Mouse (Mus musculus) naive thymus-derived CD4-positive, alpha-beta T cell, adult 2 months (primary cell): ENCODE results near the gene Cant1.

Experiments used
- DNase-seq: peaks from one replicate; pipeline ENCODE4 v3.0.0-alpha.2; 2011; ENCODE audit warnings: low read depth

Gene Cant1

DNA sequence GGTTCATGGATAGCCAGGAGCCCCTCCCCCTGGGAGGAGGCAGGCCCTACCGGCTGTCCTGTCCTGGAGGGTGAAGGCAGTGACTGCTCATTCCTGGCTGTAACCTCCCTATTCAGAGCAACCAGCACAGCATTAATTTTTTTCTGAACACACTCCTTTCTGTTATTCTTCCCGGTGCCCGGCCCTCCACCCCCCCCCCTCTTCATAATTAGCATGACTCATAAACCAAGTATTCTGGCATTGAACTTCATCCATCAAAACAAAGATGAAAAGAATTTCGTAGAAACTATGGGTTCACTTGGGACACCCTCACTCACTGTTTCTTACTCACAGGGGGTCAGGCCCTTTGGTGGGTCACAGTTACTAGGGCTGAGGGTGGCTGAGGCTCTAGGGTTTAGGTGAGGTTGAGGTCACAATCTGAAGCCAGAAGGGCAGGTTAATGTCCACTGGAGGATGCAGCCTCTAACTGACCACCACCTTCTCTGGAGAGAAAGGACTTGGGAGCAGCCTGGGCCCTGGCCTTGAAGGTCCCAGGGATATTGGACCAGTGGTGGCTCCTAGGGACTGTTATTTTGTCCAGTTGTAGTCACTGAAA is 11.5 kb upstream of the Cant1 start:
- DNase-seq, result no peak

DNA sequence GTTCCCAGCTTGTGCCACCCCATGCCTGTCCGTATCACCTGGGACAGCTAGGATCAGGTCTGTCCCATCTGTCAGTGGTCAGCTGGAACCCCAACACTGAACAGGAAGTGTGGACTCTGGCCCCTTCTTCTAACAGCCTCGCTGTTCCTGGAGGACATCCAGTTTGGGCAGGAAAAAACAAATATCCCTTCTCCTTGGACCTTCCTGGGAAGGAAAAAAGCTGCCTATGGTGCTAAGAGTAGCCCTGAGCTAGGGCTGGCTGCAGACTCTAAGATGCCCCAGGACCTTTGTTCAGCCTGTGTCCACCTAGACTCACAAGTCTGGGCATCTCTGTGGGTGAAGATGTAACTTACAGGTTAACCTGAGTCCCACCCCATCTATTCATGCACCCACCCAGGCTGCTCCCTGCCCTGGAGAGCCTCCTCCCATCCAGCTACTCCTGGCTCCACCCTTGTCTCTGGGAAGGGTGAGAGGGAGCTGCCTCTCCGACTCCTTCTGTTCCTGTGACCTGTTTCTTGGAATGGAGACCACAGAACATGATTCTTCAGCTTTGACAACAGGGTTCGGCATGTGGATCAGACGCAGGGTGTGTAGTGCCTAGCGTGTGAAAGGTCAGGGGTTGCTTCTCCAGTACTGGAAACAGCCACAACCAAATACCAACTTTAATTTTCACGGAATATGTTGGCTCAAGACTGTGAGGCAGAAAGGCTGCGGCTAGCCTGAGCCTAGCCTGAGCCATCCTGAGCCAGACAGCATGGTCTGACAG is 10.2 kb upstream of the Cant1 start:
- DNase-seq, result no peak

DNA sequence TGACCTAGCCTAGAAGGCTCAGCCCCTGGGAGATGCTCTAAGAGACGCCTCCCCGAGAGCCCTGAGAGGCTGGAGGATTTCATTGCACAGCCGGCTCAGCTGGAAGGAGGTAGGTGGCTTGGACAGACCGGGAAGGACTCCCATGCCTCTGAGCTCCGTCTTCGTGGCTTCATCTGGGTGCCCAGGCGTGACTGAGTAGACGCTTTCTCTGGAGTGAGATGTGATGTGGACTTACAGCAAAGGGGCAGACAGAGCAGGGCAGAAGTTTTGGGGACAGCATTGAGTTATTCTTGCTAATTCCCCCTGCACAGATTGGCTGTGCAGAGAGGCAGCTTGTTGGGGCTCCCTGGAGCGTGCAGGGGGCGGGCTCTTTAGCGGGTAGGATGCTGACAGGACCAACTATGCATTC is 9.6 kb upstream of the Cant1 start:
- DNase-seq, result peak; percentile 40

DNA sequence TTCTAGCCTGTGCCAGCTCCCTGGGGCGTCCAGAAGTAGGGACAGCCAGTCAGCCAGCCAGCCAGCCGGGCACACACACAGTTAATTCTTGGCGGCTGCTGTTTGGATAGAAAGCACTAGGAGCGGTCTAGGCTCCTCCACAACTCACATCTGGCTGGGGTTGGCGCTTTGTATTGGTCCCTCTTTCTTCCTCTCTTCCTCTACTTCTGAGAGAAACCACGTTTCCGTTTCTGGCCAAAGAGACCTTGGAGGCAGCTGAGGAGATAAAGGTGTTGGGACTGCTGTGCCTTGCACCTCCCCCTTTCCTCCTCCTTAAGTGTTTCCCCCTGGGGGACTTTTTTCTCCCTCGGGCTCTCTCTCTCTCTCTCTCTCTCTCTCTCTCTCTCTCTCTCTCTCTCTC is 9.1 kb upstream of the Cant1 start, which contains the start of gene C1qtnf1:
TSS of gene C1qtnf1 (plus strand) at position 218 of the 400 bp plus-strand sequence.
- peak; percentile 56 for DNase-seq

DNA sequence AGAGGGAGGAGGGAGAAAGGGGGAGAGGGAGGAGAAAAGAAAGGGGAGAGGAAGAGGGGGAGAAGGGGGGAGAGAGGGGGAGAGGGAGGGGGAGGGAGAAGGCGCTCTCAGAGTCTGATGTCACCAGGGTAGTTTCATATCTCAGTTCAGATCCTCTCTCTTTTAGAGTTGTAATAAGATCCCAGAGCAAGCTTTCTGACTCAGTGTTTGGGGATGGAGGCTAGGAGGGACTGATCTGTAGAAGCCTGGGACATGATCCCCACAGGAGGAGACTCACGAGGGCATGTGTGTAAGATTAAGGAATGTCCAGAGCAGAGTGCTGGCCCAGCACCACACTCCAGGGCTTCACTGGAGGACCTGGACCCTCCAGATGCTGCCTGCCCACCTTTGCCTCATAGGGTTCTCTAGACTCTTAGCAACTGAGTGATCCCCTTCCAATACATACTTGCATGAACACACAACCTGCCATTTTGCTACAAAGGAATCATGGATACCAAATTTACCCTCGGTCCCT is 8.4 kb upstream of the Cant1 start:
- DNase-seq, result no peak

DNA sequence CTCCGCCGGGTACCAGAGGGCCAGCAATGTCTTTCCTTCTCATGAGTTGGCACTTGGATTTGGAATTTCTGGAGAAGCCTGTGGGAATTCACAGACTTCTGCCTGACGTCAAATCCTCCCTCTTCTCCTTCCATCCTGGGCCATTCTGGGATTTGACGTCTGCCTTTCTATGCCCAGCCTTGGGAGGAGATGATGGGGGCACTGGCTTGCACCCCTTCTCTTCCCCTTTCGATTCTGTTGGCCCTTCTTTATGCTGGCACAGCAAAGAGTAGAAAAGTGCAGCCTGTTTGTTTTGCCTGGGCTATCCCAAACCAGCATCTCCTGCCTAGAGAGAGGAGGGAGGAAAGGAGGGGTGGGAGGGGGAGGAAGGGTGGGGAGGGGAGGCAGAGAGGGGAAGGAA is 7.9 kb upstream of the Cant1 start:
- DNase-seq, result no peak

DNA sequence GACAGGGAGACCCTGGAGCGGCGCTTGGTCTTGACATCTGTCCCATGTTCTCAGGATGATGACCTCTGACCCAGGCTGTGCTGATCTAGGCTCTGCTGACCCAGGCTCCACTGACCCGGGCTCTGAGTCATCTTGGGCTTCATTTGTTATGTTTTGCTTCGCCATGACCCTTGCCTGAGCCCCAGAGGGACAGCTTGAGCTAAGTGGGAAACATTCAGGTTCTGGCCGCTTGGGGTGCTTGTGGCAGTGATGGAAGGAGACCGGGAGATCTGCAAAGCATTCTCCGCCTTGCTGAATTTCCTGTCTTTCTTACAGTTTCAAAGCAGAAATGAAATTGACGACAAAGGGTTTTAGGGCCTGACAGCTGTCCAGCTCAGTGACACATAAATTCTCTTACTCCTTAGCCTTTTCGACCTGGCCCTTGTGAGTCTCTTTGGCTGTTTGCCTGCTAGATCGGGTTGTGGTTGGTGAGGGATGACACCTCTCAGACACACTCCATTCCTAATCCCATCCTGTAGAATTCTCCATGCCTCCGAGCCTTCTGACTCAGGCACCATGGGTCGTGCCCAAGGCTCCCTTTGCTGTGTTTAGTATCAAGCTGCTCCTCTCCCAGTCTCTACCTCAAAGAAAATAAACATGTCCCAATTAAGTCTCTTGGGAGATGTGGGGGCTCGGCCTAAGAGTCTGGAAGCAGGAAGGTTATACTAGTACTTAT is 5.9 kb upstream of the Cant1 start:
- DNase-seq, result no peak

DNA sequence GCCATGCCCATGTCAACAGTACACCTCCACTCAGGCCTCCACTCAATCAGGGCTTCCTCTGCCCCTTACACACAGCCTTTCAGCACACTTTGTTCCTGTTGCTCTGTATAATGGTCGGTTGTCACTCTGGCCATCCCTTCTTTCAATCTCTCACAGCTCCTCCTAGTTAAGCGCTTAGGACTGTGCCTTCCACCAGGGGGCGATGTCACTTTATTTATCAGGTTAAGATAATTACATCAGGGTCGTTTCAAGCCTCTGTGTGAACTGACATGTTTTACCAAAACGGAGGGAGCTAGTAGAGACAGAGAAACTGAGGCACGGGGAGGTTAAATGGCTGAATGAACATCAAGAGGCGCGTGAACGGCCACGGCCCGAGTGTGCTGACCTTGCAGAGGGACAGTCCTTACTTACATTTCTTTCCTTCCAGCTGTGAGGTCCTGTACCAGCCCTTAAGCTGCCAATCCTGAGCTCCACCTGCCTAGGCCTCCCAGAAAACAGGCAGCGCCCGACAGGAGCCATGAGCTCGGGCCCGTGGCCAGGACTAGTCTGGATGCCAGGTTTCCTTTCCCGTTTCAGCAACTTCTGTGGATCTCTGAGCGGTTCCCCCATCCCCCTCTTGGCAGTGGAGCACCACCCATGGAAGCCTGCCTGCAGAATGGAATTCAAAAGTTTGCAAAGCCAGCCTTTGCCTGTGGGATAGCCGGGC is 4.5 kb upstream of the Cant1 start:
- peak; percentile 89 for DNase-seq

DNA sequence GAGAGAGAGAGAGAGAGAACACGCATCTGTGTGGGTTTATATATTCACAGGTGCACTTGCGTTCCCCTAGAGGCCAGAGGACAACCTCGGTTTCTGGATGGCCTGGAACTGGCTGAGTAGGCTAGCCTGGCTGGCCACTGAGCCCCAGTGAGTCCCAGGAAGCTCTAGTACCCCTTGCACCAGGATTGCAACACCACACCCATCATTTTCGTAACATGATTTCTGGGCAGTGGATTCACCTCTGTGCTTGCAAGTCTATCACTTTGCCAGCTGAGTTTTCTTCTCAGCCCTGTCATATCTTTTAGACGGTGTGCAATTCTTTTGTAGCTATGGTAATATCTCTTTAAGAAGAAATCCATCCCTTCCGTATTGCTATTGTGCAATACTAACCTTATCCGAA is 1.4 kb upstream of the Cant1 start:
- no peak for DNase-seq

DNA sequence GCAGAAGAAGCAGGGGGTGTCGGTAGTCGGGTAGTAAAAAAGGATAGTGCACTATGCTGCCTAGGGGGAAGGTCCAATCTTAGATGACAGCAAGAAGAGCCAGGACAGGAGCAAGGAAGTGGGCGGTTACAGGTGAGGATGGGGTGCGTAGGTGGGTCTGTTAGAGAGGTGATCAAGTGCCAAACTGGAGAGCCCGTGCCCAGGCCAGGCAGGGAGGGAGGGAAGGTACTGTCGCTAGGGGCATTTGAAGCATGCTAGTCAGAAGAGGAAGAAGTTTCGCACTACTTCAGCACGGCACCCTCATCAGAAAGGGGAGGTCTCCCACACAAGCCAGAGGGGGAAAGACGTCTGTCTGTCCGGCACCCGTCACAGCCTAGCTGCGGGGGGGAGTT is 448 bp downstream of the Cant1 start:
- DNase-seq, result no peak

DNA sequence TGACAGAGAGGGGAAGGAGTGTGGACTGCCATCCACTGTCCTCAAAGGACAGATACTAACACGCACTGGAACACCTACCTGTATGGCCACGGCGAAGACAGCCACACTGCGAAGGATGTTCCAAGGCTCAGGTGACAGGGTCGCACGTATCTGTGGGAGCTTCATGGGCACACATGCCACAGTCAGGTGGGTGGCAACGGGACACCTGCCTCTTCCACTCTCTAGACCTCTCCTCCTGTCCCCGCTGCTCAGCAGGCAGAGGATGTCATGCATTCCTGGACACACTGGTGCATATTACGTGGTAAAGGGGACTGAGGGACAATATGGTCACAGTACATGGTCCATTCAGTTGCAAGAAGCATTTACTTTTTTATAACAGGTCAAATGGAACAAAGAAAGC is 1.4 kb downstream of the Cant1 start:
- DNase-seq, result no peak

DNA sequence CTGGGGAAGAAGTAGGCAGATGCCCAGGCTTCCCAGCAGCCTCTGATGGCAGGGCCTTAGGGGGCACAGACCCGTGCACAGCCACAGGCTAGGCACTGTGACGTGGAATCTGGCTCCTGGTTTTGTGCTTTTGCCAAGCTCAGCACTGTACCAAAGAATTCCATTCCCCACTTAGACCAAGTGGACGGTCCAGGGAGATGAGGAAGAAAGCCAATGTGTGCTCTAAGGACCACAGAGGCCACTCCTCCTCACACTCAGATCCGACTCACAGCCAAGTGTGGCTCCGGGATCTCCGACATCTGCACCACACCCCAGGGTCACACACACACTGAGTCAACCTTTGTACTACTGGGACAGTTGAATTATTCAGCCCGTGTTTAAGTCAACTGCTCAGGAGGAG is 2.8 kb downstream of the Cant1 start:
- DNase-seq, result no peak

DNA sequence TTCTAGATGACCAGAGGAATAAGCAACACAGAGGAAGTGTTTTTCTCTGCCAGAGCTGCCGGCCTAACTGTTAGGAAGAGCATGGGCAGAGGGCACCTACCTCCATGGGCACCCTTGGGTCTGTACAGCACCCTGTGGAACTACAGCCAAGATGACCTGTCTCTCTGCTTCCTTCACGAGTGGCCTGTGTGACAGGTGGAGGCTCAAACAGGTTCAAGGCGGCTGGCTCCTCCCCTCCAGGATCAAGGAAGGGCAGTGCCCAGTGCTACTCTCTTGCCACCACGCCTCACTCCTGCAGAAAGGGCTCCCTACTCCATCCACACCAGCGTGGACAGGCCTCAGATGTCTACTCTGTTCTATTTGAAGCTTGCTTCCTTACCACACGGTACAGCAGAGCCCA is 3.3 kb downstream of the Cant1 start:
- DNase-seq, result no peak

DNA sequence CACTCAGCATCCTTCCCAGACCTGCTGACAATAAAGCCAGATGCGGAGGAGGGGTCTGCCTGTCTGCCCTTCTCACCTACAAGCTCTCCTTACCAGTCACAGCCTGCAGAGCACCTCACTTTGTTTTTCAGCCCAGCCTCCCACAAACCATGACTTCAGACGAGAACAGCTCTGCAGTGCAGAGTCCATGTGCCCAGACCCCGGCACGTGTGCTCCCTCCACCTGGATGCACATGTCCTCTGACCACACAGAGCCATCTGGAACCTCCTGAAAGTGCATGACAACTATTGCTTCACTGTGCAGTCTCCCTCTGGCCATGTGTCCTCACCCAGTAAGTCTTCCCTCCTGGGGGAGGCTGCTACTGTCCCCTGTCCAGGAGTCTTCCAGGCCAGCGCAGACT is 4.6 kb downstream of the Cant1 start:
- no peak for DNase-seq

DNA sequence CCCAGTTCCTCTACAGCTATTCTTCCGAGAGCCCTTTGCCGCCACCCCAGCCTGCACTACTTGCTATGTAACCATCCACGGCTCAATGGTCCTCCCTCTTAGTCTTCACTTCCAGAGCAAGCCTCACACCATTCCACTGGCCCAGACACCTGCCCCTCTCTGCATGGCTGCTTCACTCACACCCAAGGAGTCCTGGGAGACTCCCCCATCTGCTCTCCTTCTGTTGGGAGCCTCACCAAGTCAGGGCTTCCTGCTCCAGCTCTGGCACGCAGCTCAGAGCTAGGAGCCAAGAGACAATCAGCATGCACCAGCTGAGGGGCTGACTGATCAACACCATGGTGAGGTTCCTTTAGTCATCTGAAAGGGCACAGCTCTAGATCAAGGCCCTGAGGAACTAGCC is 5.8 kb downstream of the Cant1 start:
- DNase-seq, result no peak

DNA sequence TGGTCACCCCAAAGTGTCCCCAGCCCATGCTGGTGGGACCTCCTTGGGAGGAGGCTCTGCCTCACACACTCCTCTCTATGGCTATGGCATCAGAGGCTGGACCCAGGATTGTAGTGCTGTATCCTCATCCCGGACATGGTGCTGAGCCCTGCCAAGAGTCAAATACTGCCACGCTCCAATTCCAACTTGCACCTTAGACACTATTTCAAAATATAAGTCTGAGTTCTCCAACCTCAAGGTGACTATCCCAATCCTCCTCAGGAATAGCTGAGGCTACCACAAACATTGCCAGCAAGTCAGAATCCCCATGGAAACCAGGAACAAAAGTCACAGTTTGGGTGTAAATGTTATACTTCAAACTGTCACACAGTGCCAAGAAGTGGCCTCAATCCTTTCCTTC is 6.3 kb downstream of the Cant1 start:
- no peak for DNase-seq

DNA sequence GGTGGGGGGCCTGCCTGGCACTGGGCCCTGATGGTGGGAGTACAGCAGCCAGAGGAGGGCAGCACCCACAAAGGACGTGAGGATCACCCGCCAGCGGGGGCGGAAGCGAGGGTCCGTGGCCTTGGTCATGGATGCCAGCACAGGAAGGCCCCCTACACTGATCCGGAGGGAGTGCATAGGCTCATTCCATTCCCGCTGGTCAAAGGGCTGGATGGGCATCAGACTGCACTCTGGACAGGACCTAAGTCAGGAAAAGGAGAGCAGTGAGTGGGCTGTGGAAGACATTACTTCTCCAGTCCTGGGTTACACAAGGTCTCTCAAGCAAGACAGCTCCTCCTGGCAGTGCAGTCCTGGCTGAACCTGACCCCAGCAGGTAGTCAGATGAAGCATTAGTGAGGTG is 7.6 kb downstream of the Cant1 start:
- no peak for DNase-seq

DNA sequence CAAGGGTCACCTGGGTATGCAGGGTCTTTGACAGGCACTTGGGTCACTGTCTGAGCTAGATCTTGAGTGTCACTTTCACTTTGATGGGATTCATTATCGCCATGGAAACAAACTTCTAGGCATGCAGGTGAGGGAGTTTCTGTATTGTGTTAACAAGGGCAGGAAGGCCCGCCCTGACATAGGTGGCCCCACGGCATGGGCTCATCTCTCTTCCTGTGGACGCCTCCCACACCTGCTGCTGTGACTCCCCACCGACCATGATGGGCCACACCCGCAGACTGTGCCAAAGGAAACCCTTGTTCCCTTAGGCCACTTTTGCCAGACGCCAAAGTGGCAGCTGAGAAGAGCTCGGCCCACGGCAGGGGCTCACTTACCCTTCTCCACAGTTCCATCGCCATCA is 8.4 kb downstream of the Cant1 start:
- no peak for DNase-seq

DNA sequence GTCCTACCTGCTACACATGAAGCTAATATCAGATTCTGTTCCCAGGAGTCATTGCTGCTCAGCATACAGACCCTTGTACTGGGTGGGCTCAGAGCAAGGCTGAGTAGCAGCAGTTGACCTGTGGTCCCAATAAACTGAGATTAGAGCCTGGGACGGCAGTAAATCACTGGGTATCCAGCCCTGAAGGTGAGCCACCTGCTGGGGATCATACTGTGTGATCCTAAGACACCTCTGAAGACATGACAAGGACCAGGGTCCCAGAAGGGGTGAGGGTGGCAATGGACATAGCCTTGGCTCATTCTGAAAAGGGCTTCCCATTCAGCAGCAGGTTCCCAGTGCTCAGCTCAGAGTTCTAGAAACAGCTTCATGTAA is 8.8 kb downstream of the Cant1 start:
- DNase-seq, result no peak

DNA sequence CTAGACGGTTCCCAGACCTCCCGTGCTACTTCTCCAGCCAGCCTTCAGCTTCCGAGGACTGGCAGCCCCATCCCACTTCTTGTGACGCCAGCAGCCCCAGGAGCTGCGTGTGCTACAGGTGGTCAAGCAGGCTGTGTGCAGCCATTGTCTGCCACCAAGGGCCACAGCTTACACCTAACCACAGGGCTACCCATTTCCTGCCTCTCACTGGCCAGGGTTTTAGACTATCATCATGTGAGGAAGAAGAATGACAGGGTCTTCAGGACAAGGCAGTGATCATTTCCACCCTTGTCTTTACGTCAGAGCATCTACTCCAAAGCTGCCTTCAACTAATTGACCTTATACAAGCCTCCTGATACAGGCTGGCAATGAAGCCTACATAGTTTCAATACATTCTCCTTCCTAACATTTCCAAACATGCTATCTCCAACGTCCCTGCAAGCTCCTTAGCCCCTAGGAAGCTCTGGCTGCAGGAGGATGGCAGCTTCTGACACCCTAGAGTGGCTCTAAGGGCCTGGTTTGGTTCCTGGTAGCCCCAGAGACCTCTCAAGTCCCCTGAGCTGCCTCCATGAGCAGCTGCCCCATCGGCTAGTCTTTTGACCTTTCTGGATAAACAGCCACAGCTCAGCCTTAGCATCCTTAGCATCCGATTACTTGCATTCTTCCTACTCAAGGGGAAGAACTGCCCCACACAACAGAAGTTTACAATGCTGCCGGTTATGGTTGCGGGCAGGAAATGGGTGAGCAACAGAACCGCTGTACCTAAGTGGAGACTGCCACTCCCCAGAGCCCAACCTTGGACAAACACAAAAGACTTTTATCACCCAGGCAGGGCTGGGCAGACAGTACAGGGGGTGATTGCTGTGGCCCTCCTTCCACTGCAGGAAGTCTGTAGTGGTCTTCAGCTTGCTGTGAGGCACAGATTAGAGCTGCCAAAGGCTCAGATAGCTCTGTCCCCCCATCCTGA is 9.5 kb downstream of the Cant1 start:
- no peak for DNase-seq

DNA sequence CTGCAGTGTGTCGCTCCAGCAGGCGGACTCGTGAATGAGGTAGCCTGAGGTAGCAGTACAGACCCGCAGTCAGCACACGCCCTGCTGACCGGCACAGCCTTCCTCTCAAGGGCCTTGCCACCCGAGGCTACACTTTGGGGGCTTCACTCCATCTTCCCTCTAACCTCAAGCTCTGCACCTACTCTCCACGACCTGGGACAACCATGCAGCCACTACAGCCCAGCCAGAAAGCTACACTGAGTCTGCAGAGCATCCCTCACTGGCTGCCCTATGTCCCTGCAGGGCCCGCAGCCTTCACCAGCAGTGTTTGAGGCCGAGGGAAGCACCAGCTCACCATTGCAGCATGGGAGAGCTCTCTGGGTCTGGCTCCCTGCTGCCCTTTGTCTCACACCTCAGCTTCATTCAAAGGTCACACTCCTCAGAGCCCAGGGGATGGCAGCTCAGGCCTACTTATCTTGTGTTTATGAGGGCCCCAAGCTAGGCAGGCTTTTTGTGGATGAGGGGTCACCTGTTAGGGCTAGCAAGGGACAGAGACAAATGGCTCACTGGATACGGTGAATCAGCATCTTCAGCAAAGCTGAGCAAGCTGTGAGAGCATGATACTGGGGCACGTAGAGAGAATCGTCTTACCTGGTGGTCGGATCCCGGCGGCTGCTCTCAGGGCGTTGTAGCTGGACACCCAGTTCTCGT is 10.7 kb downstream of the Cant1 start:
- no peak for DNase-seq
